Mouse (Mus musculus): Measurements from ENCODE around the gene Drc1. TPM values are rescaled to one million over a fixed set of nuclear protein-coding genes. Genes with fewer than 3 reads are reported as not detected.

Gene Drc1
- polyA plus RNA-seq, 1 experiment from 2014 or later: 3.4 TPM

DNA sequence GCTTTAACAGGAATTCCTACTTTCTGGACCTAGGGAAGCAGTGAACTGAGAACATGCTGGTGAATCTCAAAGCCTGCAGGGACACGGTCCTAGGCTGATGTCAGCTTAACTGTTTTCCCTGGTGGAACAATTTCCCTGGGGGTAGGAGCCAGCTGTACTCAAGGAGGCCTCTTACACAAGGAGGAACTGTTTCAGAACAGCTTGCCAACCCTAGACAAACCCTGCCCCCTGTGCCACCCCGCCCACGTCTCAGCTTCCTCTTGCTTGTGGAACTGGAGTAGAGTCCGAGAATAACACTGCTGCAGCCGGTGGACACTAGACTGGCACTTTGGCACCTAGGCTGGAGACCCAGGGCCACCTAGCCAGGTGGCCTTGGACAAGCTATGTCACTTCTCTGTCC lies 88.2 kb downstream of the Drc1 start:
- ATAC-seq (ENCODE audit: low read depth) (no peak), DNase-seq (ENCODE audit: low spot score) (peak; percentile 12)
- 68% methylated on average over 5 of the region's 5 CpGs for WGBS
- Histone ChIP-seq H3K4me2 (ENCODE audit: low read depth, low read length) (no peak overlapping the region), H3K4me3 (ENCODE audit: low read depth, low read length) (no peak overlapping the region), H3K27me3 (replicated peaks; ENCODE audit: control insufficient read depth, insufficient read depth, low read length) (no peaks in the 10 kb centered on the region), H3K4me1 (ENCODE audit: control insufficient read depth, insufficient read depth, low read length) (no peaks in the 10 kb centered on the region), H3K9ac (ENCODE audit: low read depth, low read length) (no peak overlapping the region), H3K36me3 (ENCODE audit: control insufficient read depth, insufficient read depth, low read length) (no peaks in the 10 kb centered on the region), H3K9me3 (ENCODE audit: control insufficient read depth, low read length) (no peaks in the 10 kb centered on the region), H3K27ac (replicated peaks; ENCODE audit: low read depth, low read length) (no peak overlapping the region)

GRCm38 (mm10) chr5:30382876-30383275 lies 101.7 kb downstream of the Drc1 start:
- Histone ChIP-seq H3K9me3 (ENCODE audit: control insufficient read depth, low read length) (no peaks in the 10 kb centered on the region), H3K4me1 (ENCODE audit: control insufficient read depth, insufficient read depth, low read length) (no peaks in the 10 kb centered on the region), H3K4me2 (ENCODE audit: low read depth, low read length) (no peak overlapping the region), H3K27me3 (replicated peaks; ENCODE audit: control insufficient read depth, insufficient read depth, low read length) (no peaks in the 10 kb centered on the region), H3K9ac (ENCODE audit: low read depth, low read length) (no peak overlapping the region), H3K36me3 (ENCODE audit: control insufficient read depth, insufficient read depth, low read length) (no peaks in the 10 kb centered on the region), H3K27ac (replicated peaks; ENCODE audit: low read depth, low read length) (no peak overlapping the region), H3K4me3 (ENCODE audit: low read depth, low read length) (no peak overlapping the region)
- WGBS: 51% methylated on average over 6 of the region's 7 CpGs
- ATAC-seq (ENCODE audit: low read depth) (no peak), DNase-seq (ENCODE audit: low spot score) (no peak)

- Histone ChIP-seq H3K4me3 (ENCODE audit: low read depth, low read length) (no peak overlapping the region), H3K36me3 (ENCODE audit: control insufficient read depth, insufficient read depth, low read length) (no peaks in the 10 kb centered on the region), H3K27ac (replicated peaks; ENCODE audit: low read depth, low read length) (no peak overlapping the region), H3K9ac (ENCODE audit: low read depth, low read length) (no peak overlapping the region), H3K4me2 (ENCODE audit: low read depth, low read length) (no peak overlapping the region), H3K27me3 (replicated peaks; ENCODE audit: control insufficient read depth, insufficient read depth, low read length) (no peaks in the 10 kb centered on the region), H3K9me3 (ENCODE audit: control insufficient read depth, low read length) (no peaks in the 10 kb centered on the region), H3K4me1 (ENCODE audit: control insufficient read depth, insufficient read depth, low read length) (no peaks in the 10 kb centered on the region)
- no peak for DNase-seq (ENCODE audit: low spot score)
- WGBS: 76% methylated on average over 6 of the region's 6 CpGs
- ATAC-seq (ENCODE audit: low read depth): no peak
Measured at GRCm38 (mm10) chr5:30387726-30388125, 106.5 kb downstream of the Drc1 start.

GRCm38 (mm10) chr5:30389836-30390235 lies 108.6 kb downstream of the Drc1 start:
- no peak for DNase-seq (ENCODE audit: low spot score)
- Histone ChIP-seq H3K27me3 (replicated peaks; ENCODE audit: control insufficient read depth, insufficient read depth, low read length) (no peaks in the 10 kb centered on the region), H3K9me3 (ENCODE audit: control insufficient read depth, low read length) (no peaks in the 10 kb centered on the region), H3K4me3 (ENCODE audit: low read depth, low read length) (no peak overlapping the region), H3K27ac (replicated peaks; ENCODE audit: low read depth, low read length) (no peak overlapping the region), H3K36me3 (ENCODE audit: control insufficient read depth, insufficient read depth, low read length) (no peaks in the 10 kb centered on the region), H3K4me1 (ENCODE audit: control insufficient read depth, insufficient read depth, low read length) (no peaks in the 10 kb centered on the region), H3K9ac (ENCODE audit: low read depth, low read length) (no peak overlapping the region), H3K4me2 (ENCODE audit: low read depth, low read length) (no peak overlapping the region)
- 88% methylated on average over 5 of the region's 5 CpGs for WGBS
- ATAC-seq (ENCODE audit: low read depth): no peak

- WGBS: 19% methylated on average over 7 of the region's 7 CpGs
- Histone ChIP-seq H3K4me3 (ENCODE audit: low read depth, low read length) (no peak overlapping the region), H3K4me1 (ENCODE audit: control insufficient read depth, insufficient read depth, low read length) (no peaks in the 10 kb centered on the region), H3K9me3 (ENCODE audit: control insufficient read depth, low read length) (no peaks in the 10 kb centered on the region), H3K9ac (ENCODE audit: low read depth, low read length) (no peak overlapping the region), H3K27me3 (replicated peaks; ENCODE audit: control insufficient read depth, insufficient read depth, low read length) (no peaks in the 10 kb centered on the region), H3K27ac (replicated peaks; ENCODE audit: low read depth, low read length) (no peak overlapping the region), H3K4me2 (ENCODE audit: low read depth, low read length) (no peak overlapping the region), H3K36me3 (ENCODE audit: control insufficient read depth, insufficient read depth, low read length) (no peaks in the 10 kb centered on the region)
- peak; percentile 50; the same call in 1 of the 2 replicates for ATAC-seq (ENCODE audit: low read depth)
- DNase-seq (ENCODE audit: low spot score): peak; percentile 70
Measured at GRCm38 (mm10) chr5:30391473-30391872, 110.3 kb downstream of the Drc1 start.

DNA sequence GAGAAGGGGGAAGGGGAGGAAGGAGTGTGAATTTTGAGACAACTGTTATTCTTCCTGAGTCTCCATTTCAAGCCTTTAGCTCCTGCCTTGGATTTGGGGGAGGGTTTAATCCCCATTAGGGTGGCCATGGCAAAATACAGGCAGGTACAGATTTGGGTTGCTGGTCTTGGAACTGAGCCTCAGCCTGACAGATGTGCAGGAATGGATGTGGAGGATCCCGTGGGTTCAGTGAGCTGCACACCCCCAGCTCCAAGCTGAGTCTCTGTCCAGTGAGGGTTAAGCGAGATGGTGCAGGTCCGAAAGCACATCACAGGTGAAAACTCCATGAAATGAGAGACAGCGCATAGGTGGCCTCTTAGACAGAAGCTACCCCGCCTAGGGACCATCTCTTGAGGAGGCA lies 119.3 kb downstream of the Drc1 start:
- no peak overlapping the region for H3K9ac ChIP-seq (ENCODE audit: low read depth, low read length)
- no peak for DNase-seq (ENCODE audit: low spot score)
- no peaks in the 10 kb centered on the region for H3K27me3 ChIP-seq (replicated peaks; ENCODE audit: control insufficient read depth, insufficient read depth, low read length)
- peaks cover 6% of the 10 kb centered on the region for H3K4me1 ChIP-seq (ENCODE audit: control insufficient read depth, insufficient read depth, low read length)
- H3K9me3 ChIP-seq (ENCODE audit: control insufficient read depth, low read length): no peaks in the 10 kb centered on the region
- H3K27ac ChIP-seq (replicated peaks; ENCODE audit: low read depth, low read length): peak overlapping the region; percentile 17; the same call in 1 of the 2 replicates
- H3K36me3 ChIP-seq (ENCODE audit: control insufficient read depth, insufficient read depth, low read length): no peaks in the 10 kb centered on the region
- 79% methylated on average over 5 of the region's 5 CpGs for WGBS
- ATAC-seq (ENCODE audit: low read depth): no peak
- H3K4me3 ChIP-seq (ENCODE audit: low read depth, low read length): no peak overlapping the region
- no peak overlapping the region for H3K4me2 ChIP-seq (ENCODE audit: low read depth, low read length)

DNA sequence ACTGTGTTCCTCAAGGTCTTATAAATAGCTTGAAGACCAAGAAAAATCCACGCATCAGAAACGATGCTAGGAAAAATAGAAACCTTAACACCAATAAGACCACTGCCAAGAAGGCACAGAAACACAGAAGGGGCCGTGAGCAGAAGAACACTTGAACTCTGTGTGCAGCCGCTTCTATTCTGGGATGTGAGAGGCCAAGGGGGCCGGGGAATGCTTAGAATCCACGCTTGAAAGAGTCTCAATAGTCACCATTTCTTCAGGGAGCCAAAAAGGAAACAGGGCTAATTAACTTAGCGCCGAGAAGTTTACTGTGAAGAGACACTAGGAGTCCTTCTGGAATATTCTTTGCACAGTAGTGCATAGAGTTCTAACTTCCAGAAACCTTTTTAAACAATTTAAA lies 120.0 kb downstream of the Drc1 start:
- no peaks in the 10 kb centered on the region for H3K27me3 ChIP-seq (replicated peaks; ENCODE audit: control insufficient read depth, insufficient read depth, low read length)
- no peak overlapping the region for H3K27ac ChIP-seq (replicated peaks; ENCODE audit: low read depth, low read length)
- no peaks in the 10 kb centered on the region for H3K36me3 ChIP-seq (ENCODE audit: control insufficient read depth, insufficient read depth, low read length)
- H3K4me2 ChIP-seq (ENCODE audit: low read depth, low read length): no peak overlapping the region
- peak; percentile 62; the same call in 1 of the 2 replicates for ATAC-seq (ENCODE audit: low read depth)
- H3K9me3 ChIP-seq (ENCODE audit: control insufficient read depth, low read length): no peaks in the 10 kb centered on the region
- H3K9ac ChIP-seq (ENCODE audit: low read depth, low read length): no peak overlapping the region
- peaks cover 6% of the 10 kb centered on the region for H3K4me1 ChIP-seq (ENCODE audit: control insufficient read depth, insufficient read depth, low read length)
- DNase-seq (ENCODE audit: low spot score): peak; percentile 86
- no peak overlapping the region for H3K4me3 ChIP-seq (ENCODE audit: low read depth, low read length)
- 16% methylated on average over 8 of the region's 8 CpGs for WGBS

GRCm38 (mm10) chr5:30406876-30407275 lies 125.7 kb downstream of the Drc1 start:
- no peak overlapping the region for H3K27ac ChIP-seq (replicated peaks; ENCODE audit: low read depth, low read length)
- H3K36me3 ChIP-seq (ENCODE audit: control insufficient read depth, insufficient read depth, low read length): no peaks in the 10 kb centered on the region
- no peaks in the 10 kb centered on the region for H3K27me3 ChIP-seq (replicated peaks; ENCODE audit: control insufficient read depth, insufficient read depth, low read length)
- WGBS: 14% methylated on average over 9 of the region's 9 CpGs
- H3K9me3 ChIP-seq (ENCODE audit: control insufficient read depth, low read length): no peaks in the 10 kb centered on the region
- DNase-seq (ENCODE audit: low spot score) (peak; percentile 17), ATAC-seq (ENCODE audit: low read depth) (peak; percentile 58)
- H3K4me3 ChIP-seq (ENCODE audit: low read depth, low read length): no peak overlapping the region
- H3K4me2 ChIP-seq (ENCODE audit: low read depth, low read length): 0 out of 2 replicates have a peak overlapping the region, but pooled peaks have one; percentile 12
- H3K4me1 ChIP-seq (ENCODE audit: control insufficient read depth, insufficient read depth, low read length): no peaks in the 10 kb centered on the region; the same call in 1 of the 2 replicates
- H3K9ac ChIP-seq (ENCODE audit: low read depth, low read length): no peak overlapping the region

- H3K9me3 ChIP-seq (ENCODE audit: control insufficient read depth, low read length): no peaks in the 10 kb centered on the region
Measured at GRCm38 (mm10) chr5:30411524-30411923, 130.3 kb downstream of the Drc1 start.

More at GRCm38 (mm10) chr5:30411524-30411923, 130.3 kb downstream of the Drc1 start:
- no peak overlapping the region for H3K4me3 ChIP-seq (ENCODE audit: low read depth, low read length)
- DNase-seq (ENCODE audit: low spot score) (peak; percentile 11), ATAC-seq (ENCODE audit: low read depth) (no peak)
- no peaks in the 10 kb centered on the region; the same call in 1 of the 2 replicates for H3K4me1 ChIP-seq (ENCODE audit: control insufficient read depth, insufficient read depth, low read length)
- H3K4me2 ChIP-seq (ENCODE audit: low read depth, low read length): no peak overlapping the region
- 63% methylated on average over 10 of the region's 10 CpGs for WGBS
- no peaks in the 10 kb centered on the region for H3K36me3 ChIP-seq (ENCODE audit: control insufficient read depth, insufficient read depth, low read length)
- H3K9ac ChIP-seq (ENCODE audit: low read depth, low read length): no peak overlapping the region
- H3K27ac ChIP-seq (replicated peaks; ENCODE audit: low read depth, low read length): no peak overlapping the region
- no peaks in the 10 kb centered on the region for H3K27me3 ChIP-seq (replicated peaks; ENCODE audit: control insufficient read depth, insufficient read depth, low read length)

All from embryonic facial prominence, embryonic 14.5 days (tissue).